Mouse (Mus musculus) left cerebral cortex, postnatal 36 days (tissue): Measurements from ENCODE around the gene Ccm2. TPM values are rescaled to one million over a fixed set of nuclear protein-coding genes. Genes with fewer than 3 reads are reported as not detected.

Source experiments
- DNase-seq, 2 experiments: peaks; one replicate each; pipeline ENCODE4 v3.0.0; 2021 to 2022; ENCODE audit warnings: low spot score in 2 of 2, mixed read lengths in 1 of 2
- intact Hi-C: fragments of 180-260 bp; cut with DNase I; formaldehyde crosslinking; loops from one replicate; pipeline ENCODE4 v1.15.1; 2025
- total RNA-seq, 2 experiments: library from RNA; stranded (reverse); gene quantifications; 2 replicates each; pipeline ENCODE4 v1.2.3; 2021

Gene Ccm2
- total RNA-seq, 2 experiments from 2014 or later = 56.1 to 64.1 TPM

DNA sequence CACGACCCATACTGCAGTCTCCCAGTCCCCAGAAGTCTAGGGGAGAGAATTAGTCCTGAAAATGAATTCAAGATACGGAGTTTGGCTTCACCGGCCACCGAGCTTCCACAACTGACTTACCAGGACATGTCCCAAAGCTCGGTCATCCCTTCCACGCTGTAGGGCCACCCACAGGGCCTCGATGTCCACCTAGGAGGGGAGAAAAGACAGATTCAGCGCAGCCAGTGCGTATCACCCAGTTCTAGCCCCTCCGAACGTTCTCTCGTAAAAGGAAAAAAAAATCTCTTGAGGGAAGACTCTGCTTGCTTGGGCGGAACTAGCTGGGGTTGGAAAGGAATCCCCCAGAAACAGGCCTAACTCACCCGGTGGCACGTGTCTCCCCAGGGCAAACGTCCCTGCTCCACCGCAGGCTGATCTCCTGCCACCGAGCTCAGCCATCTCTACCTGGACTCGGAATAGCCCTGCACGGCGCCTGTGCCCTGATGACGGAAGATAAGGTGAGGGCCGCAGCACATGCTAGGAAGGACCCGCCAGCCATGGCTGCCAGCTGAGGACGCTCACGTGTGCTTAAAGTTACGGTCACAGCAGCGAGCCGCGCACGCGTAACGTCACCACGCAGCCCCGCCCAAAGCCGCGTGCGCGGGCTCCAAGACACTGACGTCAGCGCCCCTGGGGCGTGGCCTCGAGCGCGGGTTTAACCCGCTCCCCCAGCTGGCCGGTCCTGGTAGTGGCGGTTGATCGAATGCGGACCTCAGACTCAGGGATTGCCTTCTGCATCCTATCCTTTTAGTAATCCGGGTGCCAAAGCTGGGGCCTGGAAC, 18.3 kb upstream of the Ccm2 start:
- intact Hi-C loops = loop anchor here (5.0 kb wide), 1 partner anchor 51 kb away; the partner anchor contains the start of gene Purb
- peak; percentile 97 for DNase-seq

DNA sequence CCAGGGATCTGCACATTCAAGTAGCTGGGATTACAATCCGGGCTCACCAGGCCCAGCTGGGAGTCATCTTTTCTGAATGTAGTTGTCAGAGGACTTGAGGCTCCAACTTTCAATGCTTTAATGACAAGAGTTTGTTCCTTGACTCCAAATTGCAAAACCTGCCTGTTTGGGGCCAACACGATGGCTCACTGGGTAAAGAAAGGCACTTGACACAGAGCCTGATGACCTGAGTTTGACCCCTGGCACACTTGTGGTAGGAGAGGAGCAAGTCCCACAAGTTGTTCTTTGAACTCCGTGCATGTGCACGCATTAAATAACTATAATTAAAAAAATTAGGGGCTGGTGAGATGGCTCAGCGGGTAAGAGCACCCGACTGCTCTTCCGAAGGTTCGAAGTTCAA, 16.7 kb upstream of the Ccm2 start:
- intact Hi-C loops = loop anchor here (5.0 kb wide), 1 partner anchor 53 kb away; the partner anchor contains the start of gene Purb
- DNase-seq = no peak

DNA sequence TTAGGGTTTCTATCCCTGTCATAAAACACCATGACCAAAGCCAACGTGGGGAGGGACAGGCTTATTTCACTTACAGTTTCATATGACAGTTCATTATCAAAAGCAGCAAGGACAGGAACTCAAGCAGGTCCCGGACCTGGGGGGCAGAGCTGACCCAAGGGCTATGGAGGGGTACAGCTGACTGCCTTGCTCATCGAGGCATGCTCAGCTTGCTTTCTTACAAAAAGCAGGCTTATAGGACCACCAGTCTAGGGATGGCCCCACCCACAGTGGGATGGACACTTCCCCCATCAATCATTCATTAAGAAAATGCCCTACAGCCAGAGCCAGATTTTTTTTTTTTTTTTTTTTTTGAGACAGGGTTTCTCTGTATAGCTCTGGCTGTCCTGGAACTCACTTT, 15.9 kb upstream of the Ccm2 start:
- intact Hi-C loops = no loop called here
- no peak for DNase-seq

GRCm38 (mm10) chr11:6544683-6545082, 2.0 kb upstream of the Ccm2 start:
- DNase-seq = no peak
- intact Hi-C loops = no loop called here

DNA sequence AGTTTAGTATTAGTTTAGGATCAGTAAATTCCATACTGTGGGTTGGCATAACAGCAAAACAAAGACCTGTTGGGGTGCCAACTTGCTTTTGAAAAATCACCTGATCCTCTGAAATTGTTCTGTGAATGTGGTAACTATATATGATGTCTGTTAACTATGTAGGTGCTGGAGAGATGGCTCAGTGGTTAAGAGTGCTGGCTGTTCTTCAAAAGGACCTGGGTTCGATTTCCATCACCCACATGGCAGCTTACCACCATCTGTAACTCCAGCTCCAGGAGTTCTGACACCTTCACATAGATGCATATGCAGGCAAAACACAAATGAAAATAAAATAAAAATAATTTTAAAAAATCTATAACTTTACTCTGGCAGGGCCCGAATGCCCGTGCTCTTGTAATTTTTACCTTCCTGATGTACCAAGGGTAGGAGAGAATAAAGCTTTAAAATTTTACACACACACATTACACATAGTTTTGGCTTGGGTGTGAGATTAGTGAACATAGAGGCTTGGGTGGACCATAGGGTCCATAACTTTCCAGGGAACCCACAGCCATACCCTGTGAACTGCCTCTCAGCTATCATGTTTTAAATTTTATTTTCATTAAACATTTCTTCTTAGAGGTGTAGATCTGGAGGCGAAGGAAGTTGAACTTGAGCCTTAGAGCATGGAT, 1.4 kb upstream of the Ccm2 start:
- DNase-seq = no peak
- intact Hi-C loops = no loop called here

- intact Hi-C loops = loop anchor here (1.0 kb wide), 1 partner anchor 70 kb away; no protein-coding TSS in a partner anchor
- DNase-seq = no peak
Observed at GRCm38 (mm10) chr11:6545857-6546192, 862 bp upstream of the Ccm2 start.

GRCm38 (mm10) chr11:6547037-6547680, 472 bp downstream of the Ccm2 start:
- peak in 1 of 2 experiments; percentile 47 for DNase-seq
- intact Hi-C loops = no loop called here

- intact Hi-C loops = no loop called here
- no peak for DNase-seq
Observed at GRCm38 (mm10) chr11:6547696-6548325, 1.1 kb downstream of the Ccm2 start.

GRCm38 (mm10) chr11:6549770-6550169, 3.1 kb downstream of the Ccm2 start:
- intact Hi-C loops = no loop called here
- no peak for DNase-seq

GRCm38 (mm10) chr11:6550201-6550600, 3.5 kb downstream of the Ccm2 start:
- DNase-seq = no peak
- intact Hi-C loops = no loop called here

GRCm38 (mm10) chr11:6558234-6558633, 11.5 kb downstream of the Ccm2 start:
- intact Hi-C loops = no loop called here
- no peak for DNase-seq

- intact Hi-C loops = no loop called here
- no peak for DNase-seq
Observed at GRCm38 (mm10) chr11:6559996-6560395, 13.3 kb downstream of the Ccm2 start.

GRCm38 (mm10) chr11:6560655-6561360, 14.1 kb downstream of the Ccm2 start:
- DNase-seq = no peak
- intact Hi-C loops = no loop called here

GRCm38 (mm10) chr11:6561474-6561873, 14.8 kb downstream of the Ccm2 start:
- intact Hi-C loops = no loop called here
- no peak for DNase-seq

DNA sequence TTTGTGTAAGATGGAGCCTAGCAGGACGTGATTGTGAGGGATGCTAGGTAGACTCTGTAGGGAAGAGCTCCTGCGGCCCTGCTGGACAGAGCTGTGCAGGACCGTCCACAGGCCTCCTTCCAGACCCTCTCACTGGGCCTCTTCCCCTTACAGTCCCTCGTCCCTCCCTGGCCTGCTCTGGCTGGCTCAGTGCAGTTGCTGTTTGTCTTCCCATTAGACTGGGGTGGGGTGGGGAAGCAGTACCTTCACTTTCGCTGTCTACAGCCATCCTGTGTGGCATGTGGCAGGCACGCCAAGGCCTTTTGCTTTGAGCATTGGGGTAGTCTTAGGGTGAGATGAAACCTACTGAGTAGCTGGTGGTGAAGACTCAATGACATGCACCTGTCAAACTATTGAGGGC, 15.7 kb downstream of the Ccm2 start:
- no peak for DNase-seq
- intact Hi-C loops = no loop called here

GRCm38 (mm10) chr11:6563201-6563600, 16.5 kb downstream of the Ccm2 start:
- intact Hi-C loops = no loop called here
- DNase-seq = no peak

DNA sequence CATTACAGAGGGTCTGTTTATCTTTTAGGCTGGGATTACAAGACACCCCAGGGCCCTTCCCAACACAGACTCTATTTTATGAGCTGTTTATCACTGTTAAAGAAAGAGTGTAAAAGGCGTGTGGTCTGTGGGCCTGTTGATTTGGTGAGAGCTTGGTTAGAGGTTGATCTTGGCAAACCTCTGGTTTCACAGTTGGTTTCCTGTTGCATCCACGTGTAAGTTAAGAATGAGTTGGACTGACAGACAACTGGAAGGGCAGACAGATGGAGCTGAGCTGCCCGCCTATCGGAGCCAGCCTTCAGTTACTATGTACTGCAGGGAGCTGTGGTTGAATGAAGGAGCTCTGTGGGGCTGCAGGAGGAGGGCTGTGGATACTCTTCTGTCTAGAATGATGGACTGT, 19.8 kb downstream of the Ccm2 start:
- no peak for DNase-seq
- intact Hi-C loops = no loop called here

DNA sequence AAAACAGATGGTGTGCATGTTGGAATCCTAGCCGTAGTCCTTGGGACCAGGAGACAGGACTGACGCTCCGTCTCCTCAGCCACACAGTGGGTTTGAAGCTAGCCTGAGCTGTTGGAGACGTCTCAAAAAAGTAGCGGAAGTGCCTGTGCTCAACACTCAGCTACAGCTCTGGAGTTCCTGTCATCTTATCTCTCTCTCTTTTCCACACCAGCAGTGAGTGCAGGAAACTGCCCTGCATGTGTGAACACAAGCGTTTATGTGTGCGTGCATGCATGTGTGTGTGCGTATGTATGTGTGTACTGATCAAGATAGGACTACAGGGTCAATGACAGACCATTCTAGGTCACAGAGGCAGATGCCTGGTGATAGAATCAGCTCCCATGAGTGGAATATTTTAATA, 21.3 kb downstream of the Ccm2 start:
- intact Hi-C loops = no loop called here
- no peak for DNase-seq

GRCm38 (mm10) chr11:6568584-6569409, 22.1 kb downstream of the Ccm2 start:
- intact Hi-C loops = no loop called here

More at GRCm38 (mm10) chr11:6568584-6569409, 22.1 kb downstream of the Ccm2 start:
- peak; percentile 37 to 47 for DNase-seq
